Mouse (Mus musculus) kidney, adult 18-20 months (tissue): ENCODE results near the gene Copg2.
"Not testable (repeated sequence)": the region's sequence is repeated elsewhere in the genome, so short reads cannot be mapped to it uniquely, and the experiment has no call there.

Source experiments
- DNase-seq: peaks from one replicate; pipeline ENCODE4 v3.0.0; 2021

Copg2 gene

GRCm38 (mm10) chr6:30805053-30805752 lies 91.4 kb downstream of the Copg2 start:
- no peak for DNase-seq

DNA sequence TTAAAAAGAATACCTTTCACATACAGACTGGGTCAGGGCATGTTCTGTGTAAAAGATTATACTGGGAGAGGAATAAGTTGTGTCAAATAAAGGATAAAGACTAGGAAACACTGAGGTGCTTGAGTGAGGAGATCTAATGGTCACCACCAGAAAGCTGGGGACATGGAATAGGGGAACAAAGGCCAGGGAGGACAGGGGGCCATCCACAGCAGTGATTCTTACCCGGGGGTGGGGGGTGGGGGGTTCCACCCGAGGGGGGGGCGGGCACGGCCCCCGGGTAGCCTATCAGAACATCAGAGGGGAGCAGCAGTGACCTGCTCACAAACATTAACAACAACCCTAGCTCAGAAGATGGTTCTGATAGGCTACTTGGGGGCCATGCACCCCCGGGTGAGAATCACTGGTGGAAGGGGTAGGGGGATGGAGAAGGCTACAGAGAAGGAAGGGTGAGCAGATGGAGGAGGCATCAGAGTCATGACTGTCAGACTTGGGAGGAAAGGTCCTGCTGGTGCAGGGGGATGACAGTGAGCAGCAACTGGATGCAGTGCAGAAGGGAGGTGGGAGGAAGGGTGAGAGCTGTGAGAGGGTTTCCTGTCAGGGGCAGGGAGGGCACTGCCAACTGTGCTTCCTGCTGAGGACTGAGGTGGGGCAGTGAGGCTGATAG lies 92.1 kb downstream of the Copg2 start:
- DNase-seq, result peak; percentile 11

GRCm38 (mm10) chr6:30802915-30803314 lies 93.7 kb downstream of the Copg2 start:
- not testable (repeated sequence) for DNase-seq

DNA sequence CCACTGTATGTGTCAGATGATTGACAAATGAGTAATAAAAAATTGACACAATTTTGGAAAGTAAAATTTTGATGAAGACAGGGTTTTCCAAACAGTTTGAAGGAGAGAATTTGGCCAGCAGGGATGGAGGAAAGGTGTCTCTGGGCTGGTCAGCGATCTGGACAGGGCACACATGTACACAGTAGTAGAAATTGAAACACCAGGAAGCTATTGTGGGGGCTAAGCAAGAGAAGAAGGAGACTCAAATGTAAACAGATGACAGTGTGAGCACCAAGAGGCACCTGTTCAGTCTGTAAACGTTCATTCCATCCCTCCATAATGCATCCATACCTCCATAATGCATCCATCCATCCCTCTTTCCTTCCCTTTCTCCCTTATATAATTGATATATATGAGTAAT lies 145.4 kb downstream of the Copg2 start:
- DNase-seq, result no peak

DNA sequence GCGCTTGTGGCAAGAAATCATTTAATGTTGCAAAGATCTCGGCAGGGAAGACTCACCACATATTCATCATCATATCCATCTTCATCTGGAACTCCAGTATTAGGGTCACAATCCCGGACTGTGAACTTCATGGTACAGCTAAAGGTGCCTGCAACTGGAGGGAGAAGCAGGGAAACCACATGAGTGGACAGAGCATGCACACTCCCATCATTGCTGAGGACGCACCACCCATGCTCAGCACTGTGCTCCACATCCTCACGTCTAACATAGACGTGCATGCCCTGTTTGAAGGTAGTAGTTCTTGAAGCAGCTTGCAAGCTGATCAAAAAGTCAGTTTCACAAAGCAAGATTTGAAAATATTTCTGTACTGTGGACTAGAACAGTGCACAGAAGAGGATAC lies 146.1 kb downstream of the Copg2 start:
- DNase-seq, result no peak

DNA sequence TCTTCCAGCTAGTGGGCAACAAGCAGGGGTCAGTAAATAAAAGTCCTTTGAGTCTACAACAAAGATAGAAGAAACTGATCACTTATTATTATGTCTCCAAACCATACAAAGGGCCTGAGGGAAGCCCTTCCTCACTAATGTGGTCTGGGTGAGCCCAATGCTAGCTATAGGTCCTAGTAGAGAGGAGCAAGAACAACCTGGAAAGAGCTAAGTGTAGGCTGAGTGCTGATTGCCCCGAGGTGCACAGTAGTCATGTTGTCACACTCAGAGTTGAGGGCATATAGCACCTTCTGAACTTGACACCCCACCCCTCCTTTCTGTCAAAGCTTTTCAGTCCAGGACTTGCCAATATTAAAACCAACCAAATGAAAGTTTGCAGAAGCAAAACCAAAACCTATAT lies 146.7 kb downstream of the Copg2 start:
- DNase-seq, result no peak

DNA sequence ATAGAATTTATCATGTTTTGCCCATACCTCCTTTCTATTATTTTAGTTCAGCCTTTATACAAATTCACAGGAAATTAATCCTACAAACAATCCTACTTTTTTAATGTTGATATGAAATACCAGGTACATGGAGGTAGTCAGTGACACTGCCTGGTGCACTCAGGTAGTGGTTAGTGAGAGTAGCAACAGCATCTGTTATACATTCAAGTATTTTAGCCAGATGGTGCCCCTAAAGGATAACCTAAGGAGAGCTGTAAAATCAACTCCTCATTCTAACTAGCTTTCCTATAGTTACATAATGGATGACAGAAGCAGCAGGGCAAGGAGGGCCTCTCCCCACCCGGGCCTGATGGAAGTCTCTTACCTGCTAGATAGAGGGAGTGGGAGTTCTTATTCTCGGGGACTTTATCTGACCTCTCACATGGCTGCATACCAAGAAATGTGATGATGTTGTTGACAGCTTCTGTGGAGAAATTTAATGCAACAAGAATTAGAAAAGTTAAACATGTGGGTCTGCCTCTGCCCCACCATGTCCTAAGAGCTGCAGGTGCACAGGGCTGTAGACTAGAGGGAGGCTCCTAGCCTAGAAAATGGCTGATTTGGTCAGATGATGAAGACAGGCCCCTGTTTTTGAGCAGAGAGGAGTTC lies 147.4 kb downstream of the Copg2 start:
- no peak for DNase-seq

DNA sequence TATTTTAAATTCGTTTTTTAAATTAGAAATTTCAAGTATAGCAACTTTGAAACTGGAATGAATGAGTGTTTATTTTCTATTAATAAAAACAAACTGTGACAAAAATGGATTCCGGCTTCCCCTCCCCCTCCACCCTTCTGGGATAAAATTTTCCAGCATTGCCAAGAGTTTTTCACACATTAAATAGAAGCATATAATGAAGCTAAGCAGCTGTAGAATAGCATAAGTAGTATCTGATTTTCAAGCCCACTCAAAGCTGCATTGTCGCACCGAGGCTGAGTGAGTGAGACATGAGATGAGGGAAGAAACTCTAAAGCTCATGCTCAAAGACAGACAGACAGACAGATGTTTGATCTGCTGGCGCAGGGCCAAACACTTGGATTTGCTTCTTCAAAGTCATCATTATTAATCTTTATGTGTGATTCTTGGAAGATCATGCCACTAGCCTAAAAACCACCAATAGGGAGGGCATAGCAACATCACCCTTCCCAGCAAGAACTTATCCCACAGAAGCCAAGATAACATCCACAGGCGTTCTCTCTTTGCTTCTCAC lies 148.2 kb downstream of the Copg2 start:
- no peak for DNase-seq

DNA sequence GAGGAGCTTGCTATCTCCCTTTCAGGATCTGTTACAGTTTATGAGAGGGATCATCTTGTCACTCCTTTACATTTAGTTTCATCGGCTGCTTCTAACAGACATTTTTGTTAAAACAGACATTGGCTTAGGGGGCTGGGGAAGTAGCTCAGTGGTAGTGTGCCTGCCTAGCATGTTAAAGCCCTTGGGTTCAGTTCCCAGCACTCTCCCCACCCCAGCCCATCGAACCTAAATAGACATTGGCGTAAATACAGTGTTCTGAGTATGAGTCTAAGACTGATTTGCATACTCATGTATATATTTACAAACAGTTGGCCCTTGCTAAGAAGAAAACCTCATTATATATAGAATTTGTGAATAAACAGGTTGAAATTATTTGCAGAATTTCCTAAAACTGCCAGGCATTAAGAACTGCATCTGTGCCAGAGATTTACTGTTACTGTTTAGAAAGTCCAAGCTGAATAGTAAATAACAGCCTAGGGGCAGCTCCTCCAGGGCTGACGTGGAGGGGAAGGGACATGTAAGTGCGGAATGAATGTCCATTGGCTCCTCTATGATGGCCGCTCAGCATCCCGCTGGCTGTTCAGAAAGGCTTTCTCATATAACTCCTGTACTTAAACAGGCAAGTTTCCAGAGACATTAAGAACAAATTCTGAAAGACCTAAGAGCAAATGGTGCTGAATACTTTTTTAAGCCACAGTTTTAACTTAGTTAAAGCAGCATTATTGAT lies 148.8 kb downstream of the Copg2 start:
- DNase-seq, result no peak

GRCm38 (mm10) chr6:30745591-30745990 lies 151.0 kb downstream of the Copg2 start:
- no peak for DNase-seq

GRCm38 (mm10) chr6:30744846-30745245 lies 151.7 kb downstream of the Copg2 start:
- DNase-seq, result no peak

GRCm38 (mm10) chr6:30739177-30739747 lies 157.3 kb downstream of the Copg2 start:
- peak; percentile 21 for DNase-seq

DNA sequence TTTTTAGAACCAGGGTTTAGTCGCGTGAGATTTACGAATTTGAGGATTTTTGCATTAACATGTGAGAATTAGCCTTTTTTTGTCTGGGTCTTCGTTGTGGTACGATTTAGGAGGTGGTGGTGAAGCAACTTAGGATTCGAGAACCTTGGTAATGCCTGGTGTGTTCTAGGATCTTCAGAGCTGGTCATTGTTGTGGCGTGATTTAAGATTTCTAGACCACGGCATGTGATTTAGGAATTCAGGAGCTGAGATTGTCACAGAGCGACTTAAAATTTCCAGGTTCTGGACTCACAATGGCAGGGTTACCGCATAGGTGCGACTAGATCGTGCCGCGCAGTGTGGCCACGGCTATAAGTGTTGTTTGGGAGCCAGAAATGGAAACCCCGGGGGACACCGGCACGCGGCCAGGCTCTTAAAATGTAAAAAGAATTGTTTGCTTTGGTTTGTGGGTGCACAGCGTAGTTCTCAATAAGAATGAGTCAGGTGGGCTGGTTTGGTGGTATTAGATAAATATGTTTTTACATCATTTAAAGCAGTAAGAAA lies 158.1 kb downstream of the Copg2 start:
- DNase-seq, result no peak

GRCm38 (mm10) chr6:30737548-30738463 lies 158.8 kb downstream of the Copg2 start:
- peak; percentile 55 for DNase-seq

DNA sequence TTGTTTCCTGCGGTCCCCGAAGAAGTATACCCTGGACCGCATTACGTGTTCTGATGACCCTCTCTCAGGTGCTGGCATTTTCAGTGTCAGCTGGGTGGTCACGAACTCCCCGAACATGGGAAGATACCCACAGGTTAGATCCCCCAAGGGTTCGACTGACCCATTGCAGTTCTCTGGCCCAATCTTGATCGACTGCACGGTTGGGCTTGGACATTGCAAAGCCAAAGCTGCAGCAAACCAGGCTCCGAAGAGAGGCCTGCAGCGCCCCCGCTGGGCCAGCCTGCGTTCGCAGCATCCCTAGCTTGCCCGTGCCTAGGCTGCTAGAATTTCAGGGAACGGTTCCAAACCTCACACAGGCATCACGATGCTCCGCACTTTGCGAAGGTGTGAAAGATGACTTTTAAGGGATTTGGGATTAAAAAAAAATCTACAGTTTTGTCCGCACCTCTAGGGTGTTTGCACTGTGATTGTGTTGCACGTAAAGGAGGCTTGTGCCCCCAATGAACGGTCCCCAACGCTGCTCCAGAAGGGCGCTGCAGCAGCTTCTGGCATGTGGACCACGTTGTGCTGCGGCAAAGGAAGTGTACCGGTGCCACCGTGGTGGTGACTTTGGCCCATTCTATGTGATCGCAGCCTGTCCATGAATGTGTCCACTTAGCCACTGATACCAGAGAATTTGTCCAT lies 159.6 kb downstream of the Copg2 start:
- peak; percentile 49 for DNase-seq

DNA sequence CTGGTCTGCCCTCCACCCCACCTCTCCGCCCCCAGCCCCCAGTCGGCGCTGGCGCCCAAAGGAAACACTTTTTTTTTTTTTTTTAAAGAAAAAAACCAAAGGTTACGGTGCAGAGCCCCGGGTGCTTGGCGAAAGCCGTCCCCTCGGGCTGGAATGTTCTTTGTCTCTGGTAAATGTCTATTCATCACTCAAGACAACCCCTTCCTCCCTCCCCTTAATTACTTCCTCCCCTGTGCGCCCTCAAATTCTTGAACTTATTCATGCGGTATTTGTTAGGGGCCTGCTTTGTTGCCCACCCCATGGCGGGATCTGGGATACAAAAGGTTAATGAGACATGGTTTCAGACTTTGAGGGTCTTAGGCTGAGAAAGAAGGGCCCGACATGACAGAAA lies 160.2 kb downstream of the Copg2 start:
- DNase-seq, result no peak

DNA sequence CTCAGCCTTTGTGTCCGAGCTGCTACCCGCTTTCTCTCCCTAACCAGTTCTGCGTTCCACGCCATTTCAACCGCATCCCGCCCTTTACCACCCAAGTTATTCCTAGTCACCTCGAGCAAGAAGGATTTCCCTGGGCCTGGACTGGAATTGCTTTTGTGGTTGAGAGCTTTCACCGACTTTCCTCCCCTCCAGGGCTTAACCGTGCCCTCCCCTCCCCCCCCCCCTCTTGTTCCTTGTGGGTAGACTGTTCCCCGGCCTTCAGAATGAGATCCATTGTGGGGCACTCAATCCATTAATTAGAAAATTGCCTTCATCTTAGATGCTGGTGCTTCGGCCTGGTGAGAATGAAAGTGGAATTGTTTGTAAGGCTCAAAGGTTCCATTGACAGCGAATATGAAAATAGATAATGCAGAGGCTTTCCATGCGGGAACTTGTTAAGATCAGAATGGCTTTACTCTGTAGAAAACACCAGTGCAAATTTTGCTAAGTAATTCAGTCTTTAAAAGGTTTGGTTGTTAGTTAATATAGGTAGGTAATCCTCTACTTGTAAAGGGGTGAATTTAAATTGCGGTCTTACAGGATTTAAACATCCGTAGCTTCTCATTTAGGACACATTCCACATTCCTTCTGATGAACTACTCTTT lies 160.7 kb downstream of the Copg2 start:
- DNase-seq, result no peak

GRCm38 (mm10) chr6:30734988-30735727 lies 161.4 kb downstream of the Copg2 start:
- peak; percentile 17 for DNase-seq

GRCm38 (mm10) chr6:30734465-30734864 lies 162.1 kb downstream of the Copg2 start:
- no peak for DNase-seq
